Mouse (Mus musculus): ENCODE results near the gene Cx3cr1.

Cx3cr1 gene

DNA sequence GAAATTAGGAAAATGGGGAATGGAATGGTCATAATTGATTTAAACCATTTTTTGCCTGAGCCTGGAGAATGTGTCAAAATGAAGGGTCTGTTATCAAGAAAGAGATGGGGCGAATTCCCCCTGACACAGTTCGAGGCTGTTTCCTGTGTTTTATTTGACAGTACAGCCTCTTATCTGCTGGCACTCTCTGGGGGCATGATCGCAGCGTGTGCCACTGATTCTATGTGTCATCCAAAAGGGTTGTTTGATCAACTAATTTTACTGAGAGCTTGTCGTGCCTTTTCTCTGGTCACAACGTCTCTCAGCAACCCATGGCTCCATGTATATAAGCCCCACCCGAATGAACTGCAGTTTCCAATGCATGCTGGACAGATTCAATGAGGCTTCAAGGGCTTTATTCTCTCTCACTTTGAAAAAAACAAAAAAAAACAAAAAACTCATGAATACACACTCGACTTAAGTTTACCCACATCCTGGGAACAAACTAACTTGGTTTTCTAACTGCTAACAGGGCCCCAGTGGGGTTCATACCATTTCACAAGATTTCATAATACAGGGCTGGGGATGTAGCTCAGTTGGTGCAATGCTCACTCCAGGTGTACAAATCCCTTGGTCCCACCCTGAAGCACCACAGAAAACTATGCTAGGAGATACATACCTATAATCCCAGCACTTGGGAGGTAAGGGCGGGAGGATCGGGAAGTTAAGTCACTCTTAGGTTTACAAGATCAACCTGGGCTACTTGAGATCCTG, 76.4 kb downstream of the Cx3cr1 start:
- no peak for DNase-seq

DNA sequence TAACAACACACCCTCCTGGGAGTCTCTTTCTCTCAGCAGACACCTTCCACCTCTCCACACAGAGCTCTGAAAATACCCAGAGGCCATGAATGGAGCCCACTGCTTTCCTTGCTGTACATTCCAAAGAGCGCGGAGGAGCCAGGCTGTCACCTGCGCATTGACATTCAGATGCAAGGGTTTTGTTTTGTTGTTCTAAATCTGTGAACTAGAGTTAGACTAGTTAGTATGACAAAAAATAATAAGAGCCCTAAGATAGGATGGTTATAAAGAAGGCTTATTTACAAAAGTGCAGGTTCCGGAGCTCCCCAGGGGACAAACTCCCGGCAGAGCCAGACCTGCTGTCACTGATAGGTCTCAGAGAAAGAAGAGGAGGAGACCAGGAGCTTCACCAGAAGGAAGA, 78.4 kb downstream of the Cx3cr1 start:
- no peak for DNase-seq

DNA sequence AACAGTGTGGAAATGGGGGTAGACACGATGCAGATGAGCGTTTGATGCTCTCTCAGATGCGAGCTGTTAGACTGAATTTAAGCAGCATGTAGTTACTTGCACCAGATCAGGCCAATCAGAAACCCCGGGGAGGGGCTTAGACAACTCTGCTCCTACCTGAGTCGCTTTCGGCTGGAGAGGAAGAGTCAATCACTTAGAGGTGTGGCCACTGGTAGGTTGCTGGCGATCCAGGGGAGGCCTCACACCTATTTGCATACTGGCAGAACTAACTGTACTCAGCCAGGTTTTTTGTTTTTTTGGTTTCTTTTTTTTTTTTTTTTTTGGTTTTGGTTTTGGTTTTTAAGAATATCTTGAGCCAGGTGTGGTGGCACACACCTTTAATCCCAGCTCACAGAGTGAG, 81.4 kb downstream of the Cx3cr1 start:
- DNase-seq: no peak

DNA sequence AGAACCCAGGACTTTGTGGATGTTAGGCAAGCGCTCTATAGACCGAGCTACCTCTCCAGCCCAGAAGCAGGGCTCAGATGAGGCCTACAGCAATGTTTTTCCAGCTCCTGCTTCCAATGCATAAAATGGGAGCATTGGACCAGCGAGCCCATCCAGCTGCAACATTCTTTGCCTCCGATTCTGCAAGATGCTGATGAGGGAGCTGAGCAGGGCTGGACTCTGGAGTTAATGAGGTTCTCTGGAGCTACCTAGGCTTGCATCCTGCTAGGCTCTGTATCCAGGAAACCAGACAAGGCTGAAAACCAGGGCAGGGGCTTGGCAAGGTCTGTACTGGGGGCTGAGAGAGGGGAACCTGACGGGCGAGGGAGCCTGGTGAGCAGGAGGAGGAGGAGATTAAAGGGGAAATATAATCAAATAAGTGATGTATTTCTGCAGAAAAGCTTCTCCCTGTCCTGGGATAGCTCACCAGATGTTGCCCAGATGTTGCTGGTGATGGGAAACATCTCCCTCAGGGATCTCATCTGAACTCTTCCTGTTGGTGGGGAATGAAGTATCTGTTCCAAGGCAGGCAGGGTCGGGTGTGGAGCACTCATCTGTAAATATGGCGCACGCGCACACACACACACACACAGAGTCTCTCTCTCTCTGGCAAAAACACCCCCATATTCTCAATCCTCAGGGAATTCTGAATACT, 83.7 kb downstream of the Cx3cr1 start:
- DNase-seq: no peak

DNA sequence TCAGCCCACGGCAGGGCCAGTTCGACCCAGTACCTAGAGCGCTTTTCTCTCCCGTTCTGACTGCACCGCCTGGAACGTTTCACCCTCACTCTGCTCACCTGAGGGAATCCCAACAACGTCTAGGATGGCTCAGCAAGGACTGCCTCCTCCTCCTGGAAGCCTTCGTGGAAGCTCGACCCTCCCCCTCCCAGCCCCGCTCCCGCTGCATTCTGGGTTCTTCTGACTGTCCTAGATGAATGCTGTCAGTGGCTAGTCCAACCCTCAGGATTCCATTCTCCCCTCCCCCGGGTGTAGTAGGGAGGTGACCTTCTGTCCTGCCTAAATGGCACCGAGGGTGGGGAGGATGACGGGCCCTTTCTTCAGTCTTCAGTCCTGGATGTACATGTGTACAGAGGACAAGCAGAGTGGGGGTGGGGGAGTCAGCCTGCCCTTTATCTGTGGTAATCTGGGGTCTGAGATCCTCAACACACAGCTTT, 85.1 kb downstream of the Cx3cr1 start, which contains the start of gene Csrnp1:
TSS of gene Csrnp1 (minus strand) at position 123 of the 476 bp plus-strand sequence.
- no peak for DNase-seq

DNA sequence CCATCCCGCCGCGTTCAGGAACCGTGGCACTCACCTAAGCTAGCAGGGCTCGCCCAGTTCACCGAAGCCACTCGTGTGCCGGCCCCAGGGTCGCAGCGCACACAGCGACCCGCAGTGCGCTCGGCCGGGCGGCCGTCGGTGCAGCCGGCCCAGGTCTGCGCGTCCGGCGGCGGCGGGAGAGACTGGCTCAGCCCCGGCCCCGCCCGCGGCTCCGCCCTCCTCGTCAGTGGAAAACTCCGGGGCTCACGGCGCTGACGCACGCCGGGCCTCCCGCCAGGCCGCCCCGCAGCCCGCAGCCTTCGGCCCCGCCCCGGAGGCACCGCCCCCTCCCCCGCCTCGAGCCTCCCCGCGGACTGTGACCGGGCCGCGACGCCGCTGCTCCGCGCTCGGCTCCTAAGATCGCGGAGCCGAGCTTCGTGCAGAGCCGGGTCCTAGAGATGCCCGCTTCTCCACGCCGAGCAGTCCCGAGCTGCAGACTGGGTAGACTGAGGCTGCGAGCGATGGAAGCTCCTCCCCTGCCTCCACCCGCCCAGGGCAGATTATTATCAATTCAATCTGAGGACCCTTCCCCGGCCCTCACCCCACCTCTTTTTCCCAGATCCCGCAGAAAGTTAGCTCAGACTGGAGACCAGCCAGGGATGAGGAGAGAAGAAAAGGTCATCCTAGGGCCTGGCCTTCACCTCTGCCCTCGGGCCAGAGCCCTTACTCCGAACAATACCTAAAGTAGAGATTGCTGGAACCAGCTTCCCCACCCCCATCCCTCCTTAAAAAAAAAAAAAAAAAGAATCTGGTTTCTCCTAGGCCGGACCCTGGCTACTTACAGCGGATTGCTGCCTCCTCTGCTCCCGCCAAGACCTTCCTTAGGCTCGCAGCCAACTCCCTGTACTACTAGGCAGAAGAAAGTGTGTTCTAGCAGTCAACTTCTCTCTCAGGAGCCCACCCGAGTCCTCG, 85.8 kb downstream of the Cx3cr1 start:
- peak; percentile 91 for DNase-seq

DNA sequence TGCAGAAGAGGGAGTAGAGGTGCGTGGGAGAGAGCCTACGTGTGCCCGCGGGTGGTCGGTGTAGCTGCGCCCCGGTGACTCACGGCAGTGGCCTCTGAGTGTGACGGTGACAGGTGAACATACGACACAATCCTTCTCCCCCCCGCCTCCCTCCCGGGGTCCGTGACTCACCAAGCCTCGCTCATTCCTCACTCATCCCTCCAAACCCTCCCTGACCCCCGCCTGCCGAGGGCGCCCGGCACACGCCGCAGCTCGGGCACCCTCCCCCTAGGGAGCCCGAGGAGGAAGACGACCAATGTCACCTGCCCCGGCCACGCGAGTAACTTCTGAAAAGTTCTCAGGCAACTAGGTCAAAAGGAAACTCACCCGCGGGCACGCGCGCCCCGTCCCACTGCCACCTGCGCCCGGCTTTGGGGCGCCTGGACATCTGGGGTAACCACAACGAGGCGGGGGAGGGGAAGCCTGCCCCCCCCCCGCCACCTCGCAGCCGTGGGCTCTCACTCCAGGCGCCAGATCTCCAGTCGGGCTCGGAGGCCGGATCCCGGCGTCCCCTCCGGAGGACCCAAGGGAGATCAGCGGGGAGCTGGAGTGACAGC, 86.6 kb downstream of the Cx3cr1 start:
- no peak for DNase-seq

DNA sequence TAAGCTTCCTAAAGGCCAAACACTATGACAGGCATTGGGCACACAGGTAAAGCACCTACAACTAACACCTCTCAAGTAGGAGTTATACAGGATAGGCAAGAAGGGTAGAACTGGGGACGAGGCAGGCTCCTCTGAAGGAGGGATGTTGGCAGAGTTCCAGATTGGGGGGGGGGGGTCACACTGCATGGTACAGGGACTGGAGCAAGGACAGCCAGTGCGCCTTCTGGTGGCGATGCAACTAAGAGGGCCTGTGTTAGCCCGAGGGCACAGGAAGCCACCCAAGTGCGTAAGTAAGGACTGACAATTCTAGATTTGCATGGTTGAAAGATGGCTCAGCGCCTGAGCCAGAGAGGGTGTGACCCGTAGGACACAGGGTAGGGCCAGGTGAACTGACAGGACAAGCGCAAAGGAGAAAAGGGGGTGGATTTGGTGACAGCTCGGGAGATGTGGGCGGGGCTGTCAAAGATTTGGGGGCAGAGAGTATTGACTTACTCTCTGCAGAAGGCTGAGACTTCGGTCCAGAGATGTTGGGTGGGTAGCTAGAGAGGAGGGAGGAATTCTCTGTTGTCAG, 87.4 kb downstream of the Cx3cr1 start:
- peak; percentile 61 for DNase-seq

DNA sequence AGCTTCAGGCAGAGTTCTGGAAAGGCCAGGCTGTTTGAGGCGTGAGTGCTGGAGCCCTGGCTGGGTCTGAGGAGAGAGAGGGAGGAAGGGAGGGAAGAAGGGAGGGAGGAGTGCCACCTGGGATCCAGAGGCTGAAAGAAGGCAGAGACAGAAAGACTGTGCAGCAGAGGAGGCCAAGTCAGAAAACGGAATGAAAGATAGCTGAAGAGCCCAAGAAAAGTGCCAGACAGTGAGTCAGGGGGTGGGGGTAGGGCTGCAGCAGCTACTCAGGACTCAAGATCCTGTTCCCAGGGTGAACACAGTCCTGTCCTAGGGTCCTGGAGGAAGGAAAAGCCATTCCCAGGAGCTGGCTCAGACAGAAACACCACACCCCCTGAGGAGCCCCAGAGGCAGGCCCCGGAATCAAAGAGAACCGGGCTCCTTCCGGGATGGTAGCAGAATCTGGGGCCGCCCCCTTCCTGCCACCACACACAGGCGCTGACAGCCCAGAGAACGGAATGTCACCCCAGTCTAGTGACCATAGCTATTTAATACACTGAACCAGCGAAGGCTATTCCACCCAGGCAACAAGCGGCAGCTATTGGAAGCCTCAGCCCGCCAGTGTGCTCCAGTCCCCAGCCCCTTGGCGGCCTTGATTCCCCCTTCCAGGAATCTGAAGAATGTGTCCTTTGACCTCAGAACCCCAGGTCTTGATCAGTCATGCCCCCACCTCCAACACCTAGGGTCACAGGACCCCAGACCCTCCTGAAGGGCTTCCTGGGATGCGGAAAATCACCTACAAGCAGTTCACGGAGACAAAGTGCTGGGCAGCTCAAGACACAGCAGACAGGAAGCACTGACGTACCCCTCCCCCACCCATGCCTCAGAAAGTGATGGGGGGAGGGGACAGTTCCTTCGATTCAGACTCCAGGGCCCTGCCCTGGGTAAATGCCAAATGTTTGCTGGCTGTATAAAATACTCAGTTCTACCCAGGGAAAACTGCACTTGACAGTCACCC, 88.2 kb downstream of the Cx3cr1 start:
- DNase-seq: peak; percentile 65

DNA sequence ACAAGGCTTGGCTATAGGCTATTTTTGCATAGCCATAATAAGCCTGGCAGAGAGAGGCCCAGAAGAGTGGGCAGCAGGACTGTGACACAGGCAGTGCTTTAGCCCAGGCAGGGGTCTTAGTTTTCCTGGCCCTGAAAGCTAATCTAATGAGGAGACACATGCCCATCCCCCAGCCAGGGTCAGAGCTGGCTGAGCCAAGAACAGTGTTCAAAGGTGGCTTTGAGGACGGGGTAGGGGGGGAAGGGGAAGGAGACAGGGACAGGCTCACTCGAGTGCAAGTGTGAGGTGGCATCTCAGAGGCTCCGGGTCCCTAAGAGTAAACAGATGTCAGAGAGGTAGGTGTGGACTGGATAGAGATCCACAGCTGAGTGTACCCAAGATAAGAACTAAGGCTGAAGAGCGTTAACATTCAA, 88.9 kb downstream of the Cx3cr1 start:
- no peak for DNase-seq

DNA sequence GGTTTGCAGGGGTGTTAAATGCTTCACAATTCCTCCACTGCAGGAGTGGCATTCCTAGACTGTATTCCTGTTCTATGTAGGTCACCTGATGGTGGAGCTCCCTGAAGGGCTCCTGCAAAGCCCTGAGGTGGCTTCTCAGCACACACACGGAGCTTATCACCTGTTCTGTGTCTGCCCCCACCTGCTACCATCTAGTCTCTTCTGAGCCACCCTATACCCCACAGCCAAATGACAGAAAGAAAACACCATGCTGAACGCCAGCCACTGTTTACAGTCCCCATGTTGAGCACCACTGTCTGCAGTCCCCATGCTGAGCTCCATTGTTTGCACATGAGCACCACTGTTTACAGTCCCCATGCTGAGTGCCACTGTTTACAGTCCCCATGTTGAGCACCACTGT, 89.9 kb downstream of the Cx3cr1 start:
- DNase-seq: no peak

DNA sequence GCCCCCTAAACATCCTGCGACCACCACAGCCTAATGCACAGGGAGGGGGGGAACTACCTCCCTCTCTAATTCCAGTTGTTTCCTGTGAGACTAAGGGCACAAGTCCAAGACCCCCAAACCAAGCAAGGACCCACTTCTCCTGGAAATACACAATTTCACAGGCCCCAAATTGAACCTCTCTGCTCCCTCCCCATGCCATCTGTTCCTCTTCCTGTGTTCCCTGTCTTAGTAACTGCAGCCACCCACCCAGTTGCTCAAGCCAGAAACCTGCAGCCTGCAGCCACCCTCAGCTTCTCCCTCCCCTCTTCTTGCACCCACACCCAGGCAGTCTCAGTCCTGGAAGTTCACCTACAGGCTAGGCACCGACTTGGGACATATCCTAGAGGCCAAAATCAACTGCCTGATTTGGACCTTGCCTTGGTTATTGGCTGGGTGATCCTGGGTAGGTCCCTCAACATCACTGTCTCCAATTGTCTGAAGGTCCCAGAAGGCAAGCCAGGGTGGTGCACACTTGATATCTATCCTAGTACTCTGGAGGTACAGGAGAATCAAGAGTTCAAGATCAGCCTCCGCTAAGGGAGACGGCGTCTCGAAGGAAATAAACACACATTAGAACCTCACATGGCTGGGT, 90.8 kb downstream of the Cx3cr1 start:
- DNase-seq: no peak

DNA sequence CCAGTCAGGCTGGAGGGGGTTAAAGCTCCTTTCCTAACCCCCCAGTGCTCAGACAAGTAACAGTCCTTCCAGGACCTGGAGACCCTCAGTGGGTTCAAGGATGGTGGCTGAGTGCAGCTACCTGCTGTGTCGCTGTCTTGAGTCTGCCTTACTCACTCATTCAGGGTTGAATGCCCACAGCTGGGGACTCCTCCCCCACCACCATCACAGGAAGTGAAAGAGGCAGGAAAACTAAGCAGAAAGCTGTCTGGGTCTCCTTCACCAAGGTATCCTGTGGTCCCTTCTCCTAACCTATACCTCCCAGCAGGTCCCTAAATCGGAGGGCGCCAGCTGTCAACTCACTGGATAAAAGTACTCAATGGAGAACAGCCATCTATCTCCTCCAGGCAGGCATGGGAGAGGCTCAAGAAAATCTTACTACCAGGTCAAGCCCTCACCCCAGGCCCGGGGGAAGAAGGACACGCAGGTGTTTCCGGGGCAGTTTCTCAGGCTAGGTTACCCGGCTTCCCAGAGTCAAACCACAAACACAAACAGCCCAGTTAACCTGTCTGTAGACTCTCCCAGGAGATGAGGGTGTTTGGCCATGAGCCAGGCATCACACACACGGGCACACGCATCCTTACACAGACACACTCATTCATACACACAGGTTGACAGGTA, 91.4 kb downstream of the Cx3cr1 start:
- no peak for DNase-seq

DNA sequence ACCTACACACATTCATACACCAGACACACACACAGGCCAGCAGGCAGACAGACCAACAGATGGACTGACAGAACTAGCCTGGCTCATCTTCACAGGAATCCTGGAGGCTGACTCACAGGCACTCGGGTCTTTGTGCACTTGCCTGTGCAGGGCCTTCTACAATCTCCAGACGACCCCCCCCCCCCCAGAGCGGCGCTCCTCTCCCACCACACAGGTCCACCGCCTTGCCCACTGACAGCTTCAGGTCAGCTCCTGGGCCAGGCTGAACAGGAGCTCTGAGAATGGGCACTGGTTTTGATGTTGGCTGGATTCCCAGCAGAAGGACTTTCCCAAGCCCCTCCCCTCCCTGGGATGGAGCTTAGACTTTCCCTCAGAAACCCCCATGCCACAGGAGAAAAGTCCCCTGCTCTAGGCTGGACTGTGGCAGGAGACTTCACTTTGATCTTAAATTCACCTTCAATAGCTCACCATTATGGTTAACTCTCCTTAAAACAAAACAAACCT, 92.1 kb downstream of the Cx3cr1 start:
- DNase-seq: no peak

DNA sequence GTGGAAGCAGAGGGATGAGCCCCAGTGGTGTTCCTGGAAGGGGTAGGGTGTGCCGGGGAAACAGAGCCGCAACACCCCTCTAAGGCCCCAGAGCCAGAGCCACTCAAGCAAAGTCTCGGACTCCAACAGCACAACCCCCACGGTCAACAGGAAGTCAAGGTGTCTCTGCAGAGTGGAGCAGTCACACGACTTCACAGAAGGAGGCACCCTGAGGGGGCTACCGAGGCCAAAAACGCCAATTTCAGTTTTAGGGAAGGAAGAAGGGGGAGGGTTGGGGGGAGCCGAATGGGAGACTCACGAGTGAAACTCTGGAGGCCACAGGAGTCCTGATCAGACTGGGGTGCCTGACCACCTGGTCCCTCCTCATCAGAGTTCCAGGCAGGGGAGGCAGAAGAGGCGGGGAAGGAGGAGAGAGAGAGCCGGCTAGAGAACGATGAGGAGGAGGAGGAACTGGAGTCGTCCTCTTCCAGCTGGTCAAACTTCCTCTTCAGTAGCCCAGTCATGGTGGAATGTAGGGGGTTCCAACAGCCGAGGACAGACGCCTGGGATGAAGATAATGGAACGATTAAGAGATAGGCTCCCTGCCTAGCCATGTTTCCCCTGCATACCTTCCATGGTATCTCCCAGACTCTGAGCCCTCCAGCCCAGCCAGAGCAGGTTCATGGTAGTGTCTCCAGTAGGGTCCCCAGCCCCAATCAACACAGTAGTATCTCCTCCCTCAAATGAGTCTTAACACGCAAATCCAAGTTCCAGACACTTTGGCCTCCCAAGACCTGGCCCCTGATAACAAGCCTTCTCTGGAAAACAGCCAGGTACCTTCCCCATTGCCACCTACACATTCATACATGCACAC, 92.7 kb downstream of the Cx3cr1 start:
- DNase-seq: no peak

DNA sequence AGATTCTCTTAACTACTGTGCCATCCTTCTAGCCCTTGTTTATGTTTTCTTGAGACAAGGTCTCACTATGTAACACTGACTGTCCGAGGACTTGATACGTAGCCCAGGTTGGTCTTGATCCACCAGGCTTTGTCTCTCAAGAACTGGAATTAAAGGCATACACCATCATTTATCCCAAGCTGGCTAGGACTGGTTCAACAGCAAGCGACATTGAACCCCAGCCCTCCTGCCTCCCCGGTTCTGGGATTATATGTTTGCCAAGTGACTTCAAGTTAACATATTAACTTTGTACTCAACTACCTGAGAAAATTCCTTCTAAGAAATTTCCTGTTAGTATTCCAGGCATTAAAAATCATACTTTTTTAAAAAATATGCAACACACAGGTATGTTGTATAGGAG, 94.4 kb downstream of the Cx3cr1 start:
- no peak for DNase-seq

DNA sequence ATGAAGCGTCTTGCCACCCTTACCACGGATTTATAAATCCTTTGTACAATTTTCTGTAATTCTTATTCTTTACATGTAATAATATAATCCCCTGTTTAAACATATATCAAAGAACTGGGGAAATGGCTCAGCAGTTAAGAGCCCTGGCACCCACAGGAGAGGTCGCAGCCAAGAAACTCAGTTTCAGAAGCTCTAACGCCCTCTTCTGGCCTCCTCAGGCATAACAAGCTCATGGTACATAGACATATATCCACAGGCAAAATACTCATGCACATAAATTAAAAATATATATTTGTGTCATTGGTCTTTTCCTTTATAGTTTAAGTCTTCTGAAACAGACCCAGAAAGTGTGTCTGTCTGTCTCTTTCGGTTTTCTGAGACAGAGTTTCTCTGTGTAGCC, 95.1 kb downstream of the Cx3cr1 start:
- DNase-seq: no peak

DNA sequence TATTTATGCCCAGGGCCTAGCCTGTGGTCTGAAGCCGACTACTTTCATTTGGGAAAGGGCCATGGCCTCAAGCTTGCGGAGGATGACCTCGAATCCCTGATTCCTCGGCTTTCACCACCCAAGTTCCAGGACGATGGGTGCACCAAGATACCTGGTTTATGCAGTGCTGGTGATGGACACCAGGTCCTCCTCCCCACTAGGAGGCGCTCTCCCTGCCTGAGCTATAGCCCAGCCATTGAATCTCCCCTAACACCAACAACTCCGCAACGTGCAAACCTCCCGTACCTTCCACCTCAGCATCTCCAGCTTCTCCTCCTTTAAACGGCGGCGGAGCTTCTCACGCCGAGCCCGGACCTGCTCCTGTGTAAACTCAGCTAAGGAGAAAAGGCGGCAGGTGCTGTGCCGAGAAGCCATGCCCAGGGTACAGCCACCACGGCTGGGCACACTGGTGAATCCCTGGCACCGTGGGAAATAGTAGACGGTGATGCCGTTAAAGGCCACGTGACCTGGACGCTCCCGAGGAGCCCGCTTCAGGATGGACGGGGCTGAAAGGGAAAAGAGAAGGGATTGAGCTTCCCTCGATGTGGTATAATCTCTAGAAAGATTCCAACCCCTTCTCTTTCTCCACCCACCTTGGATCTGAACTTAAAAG, 95.7 kb downstream of the Cx3cr1 start:
- DNase-seq: no peak

Measured in liver (tissue).